Mouse (Mus musculus): ENCODE measurements around the gene Ap1s3. TPM values are rescaled to one million over a fixed set of nuclear protein-coding genes. Genes with fewer than 3 reads are reported as not detected.
A peak's percentile ranks its signal among the peaks of the same experiment; 100 is the strongest.

The Ap1s3 gene
- polyA plus RNA-seq, 1 experiment from 2014 or later = 0.53 TPM

- peak; percentile 86 for ATAC-seq (ENCODE audit: insufficient read depth, low FRiP score, low read depth)
- Histone ChIP-seq H3K27ac (peak overlapping the region; percentile 35; the same call in 1 of the 2 replicates), H3K4me3 (replicated peaks) (no peak overlapping the region), H3K9ac (no peak overlapping the region), H3K4me2 (no peak overlapping the region), H3K9me3 (no peaks in the 10 kb centered on the region), H3K4me1 (peaks cover 14% of the 10 kb centered on the region), H3K27me3 (replicated peaks) (no peaks in the 10 kb centered on the region), H3K36me3 (no peaks in the 10 kb centered on the region)
- WGBS = 34% methylated on average over 9 of the region's 9 CpGs
Observed at GRCm38 (mm10) chr1:79697382-79697781, 25.6 kb upstream of the Ap1s3 start.

- Histone ChIP-seq H3K9me3 (no peaks in the 10 kb centered on the region), H3K27me3 (replicated peaks) (no peaks in the 10 kb centered on the region), H3K9ac (no peak overlapping the region), H3K36me3 (no peaks in the 10 kb centered on the region), H3K4me3 (replicated peaks) (no peak overlapping the region), H3K4me1 (peaks cover 14% of the 10 kb centered on the region), H3K27ac (no peak overlapping the region), H3K4me2 (no peak overlapping the region)
- peak; percentile 63; the same call in 1 of the 2 replicates for ATAC-seq (ENCODE audit: insufficient read depth, low FRiP score, low read depth)
- 58% methylated on average over 5 of the region's 5 CpGs for WGBS
Observed at GRCm38 (mm10) chr1:79696933-79697332, 25.2 kb upstream of the Ap1s3 start.

- ATAC-seq (ENCODE audit: insufficient read depth, low FRiP score, low read depth) = no peak
- H3K4me1 ChIP-seq = peaks cover 10% of the 10 kb centered on the region
- no peak overlapping the region for H3K27ac ChIP-seq
- H3K9me3 ChIP-seq = no peaks in the 10 kb centered on the region
- 82% methylated on average over 3 of the region's 3 CpGs for WGBS
- H3K36me3 ChIP-seq = no peaks in the 10 kb centered on the region
- no peak overlapping the region for H3K9ac ChIP-seq
- H3K4me3 ChIP-seq (replicated peaks) = no peak overlapping the region
- H3K27me3 ChIP-seq (replicated peaks) = no peaks in the 10 kb centered on the region
- no peak overlapping the region for H3K4me2 ChIP-seq
Observed at GRCm38 (mm10) chr1:79692482-79692881, 20.7 kb upstream of the Ap1s3 start.

GRCm38 (mm10) chr1:79687254-79687653 lies 15.5 kb upstream of the Ap1s3 start:
- no peaks in the 10 kb centered on the region for H3K4me1 ChIP-seq
- H3K9me3 ChIP-seq = no peaks in the 10 kb centered on the region
- H3K27me3 ChIP-seq (replicated peaks) = no peaks in the 10 kb centered on the region
- 51% methylated on average over 1 of the region's 1 CpGs for WGBS
- H3K27ac ChIP-seq = no peak overlapping the region
- no peak overlapping the region for H3K9ac ChIP-seq
- H3K4me3 ChIP-seq (replicated peaks) = no peak overlapping the region
- ATAC-seq (ENCODE audit: insufficient read depth, low FRiP score, low read depth) = no peak
- no peaks in the 10 kb centered on the region for H3K36me3 ChIP-seq
- no peak overlapping the region for H3K4me2 ChIP-seq

- H3K9me3 ChIP-seq = no peaks in the 10 kb centered on the region
- H3K27ac ChIP-seq = no peak overlapping the region
- ATAC-seq (ENCODE audit: insufficient read depth, low FRiP score, low read depth) = no peak
- no peaks in the 10 kb centered on the region for H3K4me1 ChIP-seq
- no peaks in the 10 kb centered on the region for H3K36me3 ChIP-seq
- H3K27me3 ChIP-seq (replicated peaks) = no peaks in the 10 kb centered on the region
- H3K4me3 ChIP-seq (replicated peaks) = no peak overlapping the region
- H3K9ac ChIP-seq = no peak overlapping the region
- H3K4me2 ChIP-seq = no peak overlapping the region
Observed at GRCm38 (mm10) chr1:79684027-79684426, 12.3 kb upstream of the Ap1s3 start.

GRCm38 (mm10) chr1:79682936-79683335 lies 11.2 kb upstream of the Ap1s3 start:
- Histone ChIP-seq H3K4me1 (no peaks in the 10 kb centered on the region), H3K27ac (no peak overlapping the region), H3K9me3 (no peaks in the 10 kb centered on the region), H3K4me3 (replicated peaks) (no peak overlapping the region), H3K9ac (no peak overlapping the region), H3K27me3 (replicated peaks) (no peaks in the 10 kb centered on the region), H3K36me3 (no peaks in the 10 kb centered on the region), H3K4me2 (no peak overlapping the region)
- ATAC-seq (ENCODE audit: insufficient read depth, low FRiP score, low read depth) = no peak
- 11% methylated on average over 5 of the region's 5 CpGs for whole genome bisulfite sequencing

- Histone ChIP-seq H3K4me2 (no peak overlapping the region), H3K36me3 (no peaks in the 10 kb centered on the region), H3K4me1 (no peaks in the 10 kb centered on the region), H3K27me3 (replicated peaks) (no peaks in the 10 kb centered on the region), H3K9me3 (no peaks in the 10 kb centered on the region), H3K4me3 (replicated peaks) (no peak overlapping the region), H3K9ac (no peak overlapping the region), H3K27ac (no peak overlapping the region)
- WGBS = 90% methylated on average over 3 of the region's 3 CpGs
- no peak for ATAC-seq (ENCODE audit: insufficient read depth, low FRiP score, low read depth)
Observed at GRCm38 (mm10) chr1:79680777-79681176, 9.0 kb upstream of the Ap1s3 start.

GRCm38 (mm10) chr1:79678117-79678684 lies 6.4 kb upstream of the Ap1s3 start:
- no peaks in the 10 kb centered on the region for H3K36me3 ChIP-seq
- 67% methylated on average over 8 of the region's 8 CpGs for WGBS
- no peak for ATAC-seq (ENCODE audit: insufficient read depth, low FRiP score, low read depth)

GRCm38 (mm10) chr1:79675716-79676115 lies 3.9 kb upstream of the Ap1s3 start:
- no peak for ATAC-seq (ENCODE audit: insufficient read depth, low FRiP score, low read depth)
- H3K4me2 ChIP-seq = no peak overlapping the region
- 0 out of 2 replicates have a peak, but pooled peaks cover 2% of the 10 kb centered on the region for H3K27me3 ChIP-seq (replicated peaks)
- no peak overlapping the region for H3K4me3 ChIP-seq (replicated peaks)
- no peaks in the 10 kb centered on the region for H3K36me3 ChIP-seq
- no peak overlapping the region for H3K27ac ChIP-seq
- H3K9me3 ChIP-seq = no peaks in the 10 kb centered on the region
- WGBS = 69% methylated on average over 4 of the region's 4 CpGs
- no peak overlapping the region for H3K9ac ChIP-seq
- H3K4me1 ChIP-seq = 0 out of 2 replicates have a peak, but pooled peaks cover 3% of the 10 kb centered on the region

More at GRCm38 (mm10) chr1:79678117-79678684, 6.4 kb upstream of the Ap1s3 start:
- no peaks in the 10 kb centered on the region for H3K27me3 ChIP-seq (replicated peaks)
- H3K9me3 ChIP-seq = no peaks in the 10 kb centered on the region
- no peak overlapping the region for H3K27ac ChIP-seq
- H3K4me3 ChIP-seq (replicated peaks) = no peak overlapping the region
- H3K4me2 ChIP-seq = no peak overlapping the region
- no peak overlapping the region for H3K9ac ChIP-seq
- H3K4me1 ChIP-seq = no peaks in the 10 kb centered on the region

GRCm38 (mm10) chr1:79671196-79671542 lies 603 bp downstream of the Ap1s3 start:
- Histone ChIP-seq H3K27me3 (replicated peaks) (0 out of 2 replicates have a peak, but pooled peaks cover 2% of the 10 kb centered on the region), H3K9ac (peak overlapping the region; percentile 52; the same call in 1 of the 2 replicates), H3K27ac (no peak overlapping the region), H3K4me1 (0 out of 2 replicates have a peak, but pooled peaks cover 3% of the 10 kb centered on the region), H3K4me3 (replicated peaks) (peak overlapping the region; percentile 71), H3K4me2 (peak overlapping the region; percentile 95), H3K36me3 (no peaks in the 10 kb centered on the region), H3K9me3 (no peaks in the 10 kb centered on the region)
- WGBS = under 1% methylated on average over 11 of the region's 11 CpGs
- no peak for ATAC-seq (ENCODE audit: insufficient read depth, low FRiP score, low read depth)

GRCm38 (mm10) chr1:79669419-79669974 lies 2.3 kb downstream of the Ap1s3 start:
- H3K27me3 ChIP-seq (replicated peaks) = 0 out of 2 replicates have a peak, but pooled peaks cover 2% of the 10 kb centered on the region
- no peak overlapping the region for H3K4me3 ChIP-seq (replicated peaks)
- no peak overlapping the region for H3K27ac ChIP-seq
- ATAC-seq (ENCODE audit: insufficient read depth, low FRiP score, low read depth) = no peak
- no peaks in the 10 kb centered on the region for H3K9me3 ChIP-seq
- no peaks in the 10 kb centered on the region for H3K36me3 ChIP-seq
- H3K4me1 ChIP-seq = 0 out of 2 replicates have a peak, but pooled peaks cover 3% of the 10 kb centered on the region
- no peak overlapping the region for H3K9ac ChIP-seq
- H3K4me2 ChIP-seq = no peak overlapping the region
- WGBS = 73% methylated on average over 9 of the region's 9 CpGs

- Histone ChIP-seq H3K36me3 (no peaks in the 10 kb centered on the region), H3K27ac (no peak overlapping the region), H3K4me2 (no peak overlapping the region), H3K4me1 (no peaks in the 10 kb centered on the region), H3K9me3 (no peaks in the 10 kb centered on the region), H3K4me3 (replicated peaks) (no peak overlapping the region), H3K9ac (no peak overlapping the region), H3K27me3 (replicated peaks) (no peaks in the 10 kb centered on the region)
- no peak for ATAC-seq (ENCODE audit: insufficient read depth, low FRiP score, low read depth)
- WGBS = 87% methylated on average over 4 of the region's 4 CpGs
Observed at GRCm38 (mm10) chr1:79664911-79665310, 6.9 kb downstream of the Ap1s3 start.
